Mouse (Mus musculus) spleen, adult 18-20 months (tissue): ENCODE results near the gene Gm49322.

Source experiments
- DNase-seq, 2 experiments: peaks; one replicate each; pipeline ENCODE4 v3.0.0; 2022; ENCODE audit warnings: mixed read lengths in 2 of 2

The Gm49322 gene

DNA sequence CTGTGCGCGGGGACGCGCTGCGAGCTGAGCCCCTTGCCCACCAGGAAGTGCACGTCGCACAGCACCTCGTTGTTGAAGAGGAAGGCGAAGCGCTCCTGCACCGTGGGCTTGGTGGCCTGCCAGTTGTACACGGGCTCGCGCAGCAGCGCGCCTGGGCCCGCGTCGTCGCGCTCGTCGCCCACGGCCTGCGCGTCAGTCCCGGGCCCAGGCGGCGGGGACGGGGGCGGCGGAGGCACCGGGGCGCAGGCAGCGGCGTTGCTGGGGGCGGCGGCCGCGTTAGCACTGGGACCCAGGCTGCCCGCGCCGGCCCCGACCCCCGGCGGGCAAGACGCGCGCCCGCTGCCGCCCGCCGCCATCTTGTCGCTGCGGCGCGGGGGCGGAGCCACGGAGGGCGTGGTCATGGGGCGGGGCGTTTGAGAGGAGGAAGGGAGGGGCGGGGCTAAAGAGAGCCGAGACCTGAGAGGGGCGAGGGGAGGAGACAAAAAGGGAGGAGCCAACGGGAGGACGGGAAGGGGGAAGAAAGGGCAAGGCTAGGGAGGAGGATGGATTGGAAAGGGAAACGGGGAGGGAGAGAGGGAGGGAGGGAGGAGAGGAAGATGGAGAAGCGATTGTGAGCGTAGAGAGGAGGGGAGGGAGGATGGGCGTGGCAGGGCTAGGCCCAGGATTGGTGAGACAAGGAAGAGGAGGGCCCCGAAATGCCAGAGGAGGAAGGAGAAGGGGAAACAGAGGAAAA is 50.5 kb downstream of the Gm49322 start:
- DNase-seq = peak; percentile 90 to 99

DNA sequence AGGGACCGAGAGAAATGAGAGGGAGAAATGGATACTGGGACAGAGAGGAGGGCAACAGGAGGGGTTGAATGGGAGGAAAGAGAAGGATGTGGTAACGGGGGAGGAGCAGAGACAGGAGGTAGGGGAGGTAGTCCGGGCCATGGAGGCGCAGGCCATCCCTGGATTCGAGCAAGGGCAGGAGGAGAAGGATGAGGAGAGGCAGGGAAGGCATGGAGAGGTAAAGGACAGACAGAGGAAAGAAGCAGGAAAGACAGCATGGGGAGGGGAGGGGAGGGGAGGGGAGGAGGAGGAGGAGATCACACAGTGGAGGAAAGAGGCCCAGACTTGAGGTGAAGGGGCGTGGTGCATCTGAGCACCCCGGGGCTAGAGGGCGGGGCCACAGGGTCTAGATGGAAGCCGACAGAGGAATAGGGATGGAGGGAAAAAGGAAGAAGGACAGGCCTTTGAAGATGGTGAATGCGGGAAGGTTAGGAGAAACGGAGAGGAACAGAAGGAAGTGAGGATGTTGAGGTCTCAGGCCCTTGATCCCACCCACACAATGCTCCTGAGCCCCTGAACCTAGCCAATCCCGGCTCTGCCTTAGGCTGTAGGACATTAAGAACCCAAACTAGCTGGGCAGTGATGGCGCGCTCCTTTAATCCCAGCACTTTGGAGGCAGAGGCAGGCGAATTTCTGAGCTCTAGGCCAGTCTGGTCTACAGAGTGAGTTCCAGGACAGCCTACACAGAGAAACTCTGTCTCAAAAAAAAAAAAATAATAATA is 51.2 kb downstream of the Gm49322 start, which contains the start of gene Btbd2:
Gene Btbd2 (minus strand): TSS at position 209 of the 761 bp plus-strand sequence.
- no peak for DNase-seq

GRCm38 (mm10) chr10:80658194-80658840 is 52.5 kb downstream of the Gm49322 start:
- no peak for DNase-seq

GRCm38 (mm10) chr10:80658841-80659202 is 53.0 kb downstream of the Gm49322 start:
- DNase-seq = peak in 1 of 2 experiments; percentile 51

DNA sequence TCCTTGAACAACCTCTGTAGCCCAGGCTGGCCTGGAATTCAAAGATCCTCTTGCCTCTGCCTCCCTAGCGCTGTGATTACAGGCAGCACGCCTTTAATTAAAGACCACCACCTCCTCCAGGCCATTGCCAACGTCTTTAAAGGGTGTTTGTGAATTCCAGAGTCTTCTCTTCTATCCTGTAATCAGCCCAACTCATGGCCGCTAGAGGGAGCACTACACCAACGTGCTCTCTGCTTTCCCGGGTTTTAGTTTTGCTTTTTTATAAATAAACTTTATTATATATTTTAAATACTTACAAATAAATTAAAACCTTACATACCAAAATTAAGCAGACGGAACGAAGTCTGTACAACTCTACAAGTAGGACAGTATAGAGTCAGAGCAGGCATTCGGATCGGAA is 53.4 kb downstream of the Gm49322 start:
- DNase-seq = peak; percentile 52 to 82

DNA sequence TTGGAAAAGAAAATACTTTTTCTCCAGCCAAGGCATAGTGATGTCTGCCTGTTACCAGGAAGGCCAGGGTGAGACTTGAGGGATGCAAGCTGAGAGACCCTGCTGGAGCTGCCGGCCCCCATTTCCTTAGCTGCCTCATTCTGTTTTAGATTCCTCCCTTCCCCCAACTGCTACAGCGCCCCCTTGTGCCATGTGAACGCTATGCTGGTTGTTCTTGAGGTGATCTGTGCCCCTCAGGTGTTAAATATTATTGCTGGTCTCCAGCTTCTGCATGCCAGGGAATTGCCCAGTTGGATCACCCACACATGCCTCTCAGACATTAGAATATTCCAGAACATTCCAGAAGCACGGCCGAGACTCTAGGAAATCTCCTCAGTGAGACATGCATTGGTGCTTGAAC is 55.3 kb downstream of the Gm49322 start:
- DNase-seq = peak in 1 of 2 experiments; percentile 76

DNA sequence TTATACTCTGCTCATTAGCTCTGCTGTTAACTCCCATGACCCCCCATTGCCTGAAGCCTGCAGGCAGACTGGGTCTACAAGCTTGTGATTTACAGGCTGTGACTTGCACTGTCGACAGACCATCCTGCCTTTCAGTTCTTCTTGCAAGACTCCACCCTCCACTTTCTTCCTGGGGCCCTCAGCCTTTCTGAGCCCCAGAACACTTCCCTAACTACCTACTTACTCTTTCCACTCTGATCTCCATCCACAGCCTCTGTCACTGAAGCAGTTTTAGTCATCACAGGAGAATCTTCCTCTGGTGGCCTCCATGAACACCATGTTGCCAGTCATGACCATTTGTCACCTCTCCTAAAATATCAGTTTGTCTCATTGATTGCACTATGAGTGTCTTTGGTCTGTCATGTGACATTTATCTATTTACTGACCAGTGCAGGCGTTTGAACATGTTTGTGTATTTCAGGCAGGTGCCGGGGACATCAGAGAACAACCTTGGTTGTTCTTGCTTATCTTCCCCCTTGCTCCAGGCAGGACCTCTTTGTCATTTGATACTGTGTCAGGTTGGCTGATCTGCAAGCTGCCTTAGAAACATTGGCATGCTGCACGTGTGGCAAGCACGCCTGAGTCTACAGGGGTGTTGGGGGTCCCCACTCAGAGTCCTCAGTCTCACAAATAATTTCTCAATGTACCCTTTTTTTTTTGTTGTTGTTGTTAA is 57.8 kb downstream of the Gm49322 start:
- DNase-seq = peak in 1 of 2 experiments; percentile 46

DNA sequence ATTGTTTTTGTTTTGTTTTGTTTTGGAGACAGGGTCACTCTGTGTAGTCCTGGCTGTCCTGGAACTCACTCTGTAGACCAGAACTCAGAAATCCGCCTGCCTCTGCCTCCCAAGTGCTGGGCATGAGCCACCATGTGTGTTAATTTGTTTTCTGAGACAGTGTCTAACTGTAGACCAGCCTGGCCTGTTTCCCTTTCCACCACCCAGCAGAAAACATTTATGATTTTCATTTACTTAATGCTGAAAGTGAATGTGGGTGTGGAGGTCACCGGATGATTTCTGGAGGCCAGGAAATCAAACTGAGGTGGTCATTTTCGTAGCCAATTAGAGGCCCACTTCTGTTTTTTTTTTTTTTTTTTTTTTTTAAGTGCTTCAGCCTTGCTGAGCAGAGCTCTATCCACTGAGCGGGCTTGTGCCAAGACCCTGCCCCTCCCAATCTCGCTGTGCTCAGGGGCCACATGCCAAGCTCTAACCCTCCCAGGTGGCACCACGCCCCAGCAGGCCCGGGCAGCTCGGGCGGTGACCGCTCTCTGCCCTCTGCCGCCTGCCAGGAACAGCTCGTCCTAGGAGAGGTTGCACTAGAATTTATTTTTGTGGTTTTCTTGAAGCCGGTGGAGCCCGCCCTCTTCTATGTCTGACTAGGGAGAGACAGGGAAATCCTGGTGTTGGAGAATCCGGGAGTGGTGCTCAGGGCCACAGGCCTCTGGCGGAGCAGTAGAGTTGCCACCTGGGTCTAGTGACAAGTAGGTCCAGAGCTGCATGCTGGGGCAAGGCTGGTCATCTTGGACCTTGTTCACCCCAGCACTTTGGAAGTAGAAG is 58.6 kb downstream of the Gm49322 start:
- DNase-seq = peak; percentile 51 to 53

- DNase-seq = no peak
These were observed 59.2 kb downstream of the Gm49322 start for GRCm38 (mm10) chr10:80665016-80665380.
